Mouse (Mus musculus): ENCODE data around the gene Stbd1. TPM values are rescaled to one million over a fixed set of nuclear protein-coding genes. Genes with fewer than 3 reads are reported as not detected.

The Stbd1 gene
- total and polyA plus RNA-seq, 3 experiments: 1.5 to 2.9 TPM; not detected in 1

DNA sequence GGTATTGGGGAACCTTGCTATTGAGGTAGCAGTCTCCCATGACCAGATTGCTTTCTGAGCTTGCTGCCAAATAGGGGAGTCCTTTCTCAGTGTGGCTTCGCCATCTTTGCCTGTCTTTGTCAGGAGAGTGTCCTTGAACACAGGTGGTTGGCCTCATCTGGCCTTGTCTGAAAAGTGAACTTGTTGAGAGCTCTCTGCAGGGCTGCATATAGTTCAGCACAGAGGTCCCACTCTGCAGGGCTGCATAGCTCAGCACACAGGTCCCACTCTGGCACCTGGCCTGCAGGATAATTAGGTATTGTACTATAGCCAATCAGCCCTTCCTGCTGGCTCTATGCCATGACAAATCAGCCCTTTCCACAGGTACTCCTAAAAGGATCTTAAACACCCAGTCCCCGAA, 42.6 kb upstream of the Stbd1 start:
- no peak overlapping the region for H3K9ac ChIP-seq (ENCODE audit: control insufficient read depth, low read depth, low read length, poor library complexity, severe bottlenecking)
- TF ChIP-seq CHD1 (IDR thresholded peaks at IDR 0.05; ENCODE audit: low read depth, low read length) (no peak), KAT2A (conservative IDR thresholded peaks at IDR 0.05; ENCODE audit: low read depth, low read length) (no peak)
- DNase-seq (ENCODE audit: low read depth, low spot score): no peak
- H3K36me3 ChIP-seq (ENCODE audit: control insufficient read depth in 1 of 2, insufficient read depth in 2 of 2, low read length in 2 of 2): no peaks in the 10 kb centered on the region
- H3K79me2 ChIP-seq (ENCODE audit: control insufficient read depth, insufficient read depth, low read length, poor library complexity): no peaks in the 10 kb centered on the region
- H3K27ac ChIP-seq (ENCODE audit: control insufficient read depth, low read depth, low read length): no peak overlapping the region
- H3K4me1 ChIP-seq (ENCODE audit: control insufficient read depth in 1 of 2, insufficient read depth in 2 of 2, low read length in 2 of 2): no peaks in the 10 kb centered on the region
- H3K27me3 ChIP-seq (ENCODE audit: control insufficient read depth in 1 of 2, insufficient read depth in 2 of 2, low read length in 2 of 2): peaks cover 0 to 4% of the 10 kb centered on the region in 2 experiments; a peak in 3 of 4 replicates
- H3K4me3 ChIP-seq (ENCODE audit: control insufficient read depth in 1 of 2, insufficient read depth in 1 of 2, low read depth in 2 of 2, low read length in 2 of 2): no peak overlapping the region
- H3K9me3 ChIP-seq (replicated peaks; ENCODE audit: insufficient read depth, low read length): no peaks in the 10 kb centered on the region

DNA sequence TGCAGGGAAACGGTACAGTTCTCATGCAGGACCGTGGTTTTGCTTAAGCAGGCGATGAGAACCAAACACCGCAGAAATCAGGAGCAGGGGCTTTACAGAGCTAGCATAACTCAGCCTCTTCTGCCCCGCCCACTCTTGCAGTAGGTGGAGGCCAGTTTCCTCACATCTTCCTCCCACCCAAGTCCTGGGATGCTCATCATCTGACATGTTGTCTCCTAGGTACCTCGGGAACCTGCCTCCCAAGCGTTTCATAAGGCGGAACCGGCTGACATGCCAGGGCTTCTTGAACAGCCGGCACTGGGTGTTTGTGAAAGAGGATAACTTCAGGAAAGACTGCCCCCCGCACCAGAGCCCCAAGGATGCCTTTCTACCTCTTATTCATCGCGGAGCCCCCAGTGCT, 40.8 kb upstream of the Stbd1 start:
- Histone ChIP-seq H3K9ac (ENCODE audit: control insufficient read depth, low read depth, low read length, poor library complexity, severe bottlenecking) (no peak overlapping the region), H3K27ac (ENCODE audit: control insufficient read depth, low read depth, low read length) (no peak overlapping the region), H3K4me3 (ENCODE audit: control insufficient read depth in 1 of 2, insufficient read depth in 1 of 2, low read depth in 2 of 2, low read length in 2 of 2) (no peak overlapping the region), H3K36me3 (ENCODE audit: control insufficient read depth in 1 of 2, insufficient read depth in 2 of 2, low read length in 2 of 2) (no peaks in the 10 kb centered on the region), H3K27me3 (ENCODE audit: control insufficient read depth in 1 of 2, insufficient read depth in 2 of 2, low read length in 2 of 2) (peaks cover 0 to 4% of the 10 kb centered on the region in 2 experiments; a peak in 3 of 4 replicates), H3K79me2 (ENCODE audit: control insufficient read depth, insufficient read depth, low read length, poor library complexity) (no peaks in the 10 kb centered on the region), H3K9me3 (replicated peaks; ENCODE audit: insufficient read depth, low read length) (no peaks in the 10 kb centered on the region), H3K4me1 (ENCODE audit: control insufficient read depth in 1 of 2, insufficient read depth in 2 of 2, low read length in 2 of 2) (no peaks in the 10 kb centered on the region)
- DNase-seq (ENCODE audit: low read depth, low spot score): no peak
- TF ChIP-seq UBTF (IDR thresholded peaks at IDR 0.05; ENCODE audit: borderline replicate concordance, insufficient read depth, low read depth, low read length) (no peak), CHD1 (IDR thresholded peaks at IDR 0.05; ENCODE audit: low read depth, low read length) (no peak), USF1 (IDR thresholded peaks at IDR 0.05; ENCODE audit: low read depth, low read length) (no peak), TBP (IDR thresholded peaks at IDR 0.05; ENCODE audit: low read depth, low read length) (no peak), SMC3 (IDR thresholded peaks at IDR 0.05; ENCODE audit: low read depth, low read length) (no peak), TCF12 (IDR thresholded peaks at IDR 0.05; ENCODE audit: low read depth, low read length) (no peak), POLR2AphosphoS5 (IDR thresholded peaks at IDR 0.05; ENCODE audit: borderline replicate concordance, low read depth, low read length) (no peak), TAL1 (IDR thresholded peaks at IDR 0.05; ENCODE audit: low read length) (no peak)

DNA sequence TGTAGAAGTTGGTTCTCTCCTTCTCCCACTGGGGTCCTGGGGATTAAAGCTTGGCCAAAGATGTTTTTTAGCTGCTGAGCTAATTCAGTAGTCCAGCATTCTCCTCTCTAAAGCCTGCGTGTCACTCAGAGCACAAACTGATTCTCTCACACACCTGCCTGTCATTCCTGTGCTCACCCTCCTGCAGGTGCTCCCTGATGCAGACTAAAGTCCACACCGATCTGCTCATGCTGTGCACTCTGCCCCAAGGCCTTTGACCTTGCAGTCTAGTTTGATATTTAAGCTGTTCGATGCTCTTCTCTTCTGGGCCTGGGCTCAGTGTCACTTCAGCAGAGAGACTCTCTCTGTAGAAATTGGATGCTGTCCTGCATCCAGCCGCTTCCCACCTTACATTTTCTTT, 31.6 kb upstream of the Stbd1 start:
- no peak for DNase-seq (ENCODE audit: low read depth, low spot score)
- Histone ChIP-seq H3K27ac (ENCODE audit: control insufficient read depth, low read depth, low read length) (no peak overlapping the region), H3K9ac (ENCODE audit: control insufficient read depth, low read depth, low read length, poor library complexity, severe bottlenecking) (no peak overlapping the region), H3K4me1 (ENCODE audit: control insufficient read depth in 1 of 2, insufficient read depth in 2 of 2, low read length in 2 of 2) (no peaks in the 10 kb centered on the region), H3K4me3 (ENCODE audit: control insufficient read depth in 1 of 2, insufficient read depth in 1 of 2, low read depth in 2 of 2, low read length in 2 of 2) (no peak overlapping the region), H3K9me3 (replicated peaks; ENCODE audit: insufficient read depth, low read length) (no peaks in the 10 kb centered on the region), H3K79me2 (ENCODE audit: control insufficient read depth, insufficient read depth, low read length, poor library complexity) (no peaks in the 10 kb centered on the region), H3K36me3 (ENCODE audit: control insufficient read depth in 1 of 2, insufficient read depth in 2 of 2, low read length in 2 of 2) (no peaks in the 10 kb centered on the region), H3K27me3 (ENCODE audit: control insufficient read depth in 1 of 2, insufficient read depth in 2 of 2, low read length in 2 of 2) (no peaks in the 10 kb centered on the region)
- no peak for TF ChIP-seq POLR2AphosphoS2 (IDR thresholded peaks at IDR 0.05; ENCODE audit: low read length)
- TF ChIP-seq RCOR1 (IDR thresholded peaks at IDR 0.05; ENCODE audit: low read depth, low read length): no peak
- no peak for TF ChIP-seq EP300 (IDR thresholded peaks at IDR 0.05; ENCODE audit: low read depth in 1 of 2, low read length in 2 of 2)
- no peak for TF ChIP-seq MYB (IDR thresholded peaks at IDR 0.05; ENCODE audit: low read depth, low read length)
- TF ChIP-seq GATA1 (IDR thresholded peaks at IDR 0.05; ENCODE audit: low read depth, low read length): no peak

Data from MEL (cell line).